Mouse (Mus musculus): Measurements from ENCODE around the gene S100a11.
A peak's percentile ranks its signal among the peaks of the same experiment; 100 is the strongest.
"Not testable (repeated sequence)": the region's sequence is repeated elsewhere in the genome, so short reads cannot be mapped to it uniquely, and the experiment has no call there.

The S100a11 gene

GRCm38 (mm10) chr3:93520330-93521193 is at the start of gene S100a11:
TSS of gene S100a11 (plus strand) at chr3:93520488.
- DNase-seq (ENCODE audit: low spot score) = peak; percentile 16

GRCm38 (mm10) chr3:93480053-93480452 is 40.2 kb upstream of the S100a11 start:
- no peak for DNase-seq (ENCODE audit: low spot score)

GRCm38 (mm10) chr3:93481982-93482616 is 38.2 kb upstream of the S100a11 start:
- no peak for DNase-seq (ENCODE audit: low spot score)

- no peak for DNase-seq (ENCODE audit: low spot score)
Observed at GRCm38 (mm10) chr3:93485611-93486010, 34.7 kb upstream of the S100a11 start.

GRCm38 (mm10) chr3:93488541-93488940 is 31.7 kb upstream of the S100a11 start:
- DNase-seq (ENCODE audit: low spot score) = no peak

GRCm38 (mm10) chr3:93492176-93492575 is 28.1 kb upstream of the S100a11 start:
- DNase-seq (ENCODE audit: low spot score) = no peak

GRCm38 (mm10) chr3:93493992-93494391 is 26.3 kb upstream of the S100a11 start:
- DNase-seq (ENCODE audit: low spot score) = peak; percentile 36

- not testable (repeated sequence) for DNase-seq (ENCODE audit: low spot score)
Observed at GRCm38 (mm10) chr3:93494774-93495173, 25.5 kb upstream of the S100a11 start.

GRCm38 (mm10) chr3:93497131-93497530 is 23.2 kb upstream of the S100a11 start:
- DNase-seq (ENCODE audit: low spot score) = no peak

- DNase-seq (ENCODE audit: low spot score) = no peak
Observed at GRCm38 (mm10) chr3:93499129-93499528, 21.2 kb upstream of the S100a11 start.

GRCm38 (mm10) chr3:93504536-93505189 is 15.6 kb upstream of the S100a11 start:
- DNase-seq (ENCODE audit: low spot score) = no peak

GRCm38 (mm10) chr3:93505960-93506863 is 14.1 kb upstream of the S100a11 start:
- no peak for DNase-seq (ENCODE audit: low spot score)

GRCm38 (mm10) chr3:93506881-93507325 is 13.4 kb upstream of the S100a11 start:
- DNase-seq (ENCODE audit: low spot score) = no peak

- DNase-seq (ENCODE audit: low spot score) = no peak
Observed at GRCm38 (mm10) chr3:93509301-93509700, 11.0 kb upstream of the S100a11 start.

- no peak for DNase-seq (ENCODE audit: low spot score)
Observed at GRCm38 (mm10) chr3:93511036-93511435, 9.3 kb upstream of the S100a11 start.

- no peak for DNase-seq (ENCODE audit: low spot score)
Observed at GRCm38 (mm10) chr3:93511801-93512200, 8.5 kb upstream of the S100a11 start.

GRCm38 (mm10) chr3:93512386-93513101 is 7.7 kb upstream of the S100a11 start:
- no peak for DNase-seq (ENCODE audit: low spot score)

GRCm38 (mm10) chr3:93514628-93515027 is 5.7 kb upstream of the S100a11 start:
- no peak for DNase-seq (ENCODE audit: low spot score)

GRCm38 (mm10) chr3:93517343-93517742 is 2.9 kb upstream of the S100a11 start:
- no peak for DNase-seq (ENCODE audit: low spot score)

GRCm38 (mm10) chr3:93519856-93520329 is 395 bp upstream of the S100a11 start:
- DNase-seq (ENCODE audit: low spot score) = no peak

All from c-Kit-positive CD71-positive TER-119-positive erythroid progenitor cells, embryonic 14.5 days (primary cell).